Mouse (Mus musculus) left cerebral cortex, postnatal 10 days (tissue): ENCODE results near the gene Gstm2. TPM values are rescaled to one million over a fixed set of nuclear protein-coding genes. Genes with fewer than 3 reads are reported as not detected.
"Not testable (repeated sequence)": the region's sequence is repeated elsewhere in the genome, so short reads cannot be mapped to it uniquely, and the experiment has no call there.

Source experiments
- DNase-seq, 2 experiments: peaks; one replicate each; pipeline ENCODE4 v3.0.0; 2021 to 2022; ENCODE audit warnings: low spot score in 2 of 2, mixed read lengths in 1 of 2; ENCODE audit errors: extremely low spot score in 1 of 2
- intact Hi-C: fragments of 180-260 bp; cut with DNase I; formaldehyde crosslinking; loops from one replicate; pipeline ENCODE4 v1.15.1; 2025
- total RNA-seq, 2 experiments: library from RNA; stranded (reverse); gene quantifications; 2 replicates each; pipeline ENCODE4 v1.2.3; 2021

Gstm2 gene
- total RNA-seq = 1 to 10 TPM; 2.5 to 3.7 TPM

DNA sequence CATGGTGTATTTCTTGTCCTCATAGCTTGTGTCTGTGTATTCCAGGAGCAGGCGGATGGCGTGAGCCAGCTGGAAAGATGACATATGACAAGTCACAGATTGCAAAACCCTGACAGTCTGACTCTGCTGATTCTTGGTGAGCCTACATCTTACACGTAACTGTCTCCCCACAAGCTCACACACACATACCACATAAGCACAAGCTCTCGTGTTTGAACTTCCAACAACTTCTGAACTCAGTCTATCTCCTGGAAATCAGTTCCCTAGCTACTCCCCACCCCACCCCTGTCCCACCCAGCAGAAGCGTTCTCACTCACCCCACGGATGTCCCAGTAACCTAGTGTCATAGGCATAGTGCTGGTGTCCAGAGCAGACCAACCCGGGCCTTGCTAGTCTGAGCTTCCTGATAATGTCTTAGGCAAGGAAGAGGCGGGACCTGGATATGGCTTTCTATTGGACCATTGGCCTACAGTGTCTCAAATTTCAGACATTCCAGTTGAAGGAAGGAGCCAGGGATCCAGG, at the start of gene Gstm2:
TSS of gene Gstm2 (minus strand) at position 413 of the 522 bp plus-strand sequence.
- no peak for DNase-seq
- intact Hi-C loops = no loop called here

DNA sequence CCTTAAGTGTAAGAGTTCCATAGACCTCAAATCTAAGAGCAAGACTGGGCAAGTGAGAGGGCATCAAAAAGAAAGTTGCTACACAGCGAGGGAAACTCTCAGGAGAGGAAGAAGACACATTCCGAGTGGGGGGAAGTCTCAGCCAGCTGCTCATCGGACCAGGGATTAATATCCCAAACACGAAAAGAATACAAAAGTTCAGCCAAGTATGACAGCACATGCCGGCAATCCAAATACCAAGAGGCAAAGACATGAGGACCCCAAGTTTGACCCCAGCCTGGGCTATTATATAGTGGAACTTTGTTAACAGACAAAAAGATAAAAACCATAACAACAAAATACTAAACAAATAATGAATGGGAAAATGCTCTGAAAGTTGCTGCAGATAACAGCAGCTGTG, 46.9 kb upstream of the Gstm2 start:
- intact Hi-C loops = no loop called here

DNA sequence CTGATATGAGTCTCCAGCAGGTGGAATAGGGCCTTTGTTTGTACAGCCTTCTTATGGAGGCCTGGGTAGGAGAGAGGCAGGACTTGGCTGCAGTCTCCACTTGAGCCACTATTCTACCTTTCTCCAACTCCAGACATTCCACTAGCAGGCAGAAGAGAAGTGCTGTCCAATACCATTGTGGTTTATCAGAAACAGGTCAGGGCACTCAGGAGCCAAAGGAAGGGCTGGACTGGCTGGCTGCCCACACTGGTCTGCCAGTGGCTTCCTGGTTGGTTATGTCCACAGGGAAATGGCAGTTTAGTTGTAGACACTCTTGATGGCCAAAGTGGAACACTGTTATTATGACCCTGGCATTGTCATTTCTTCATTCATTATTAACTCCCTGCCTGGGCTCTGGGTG, 45.9 kb upstream of the Gstm2 start:
- intact Hi-C loops = no loop called here

More for the DNA sequence above, 46.9 kb upstream of the Gstm2 start:
- DNase-seq = no peak

DNA sequence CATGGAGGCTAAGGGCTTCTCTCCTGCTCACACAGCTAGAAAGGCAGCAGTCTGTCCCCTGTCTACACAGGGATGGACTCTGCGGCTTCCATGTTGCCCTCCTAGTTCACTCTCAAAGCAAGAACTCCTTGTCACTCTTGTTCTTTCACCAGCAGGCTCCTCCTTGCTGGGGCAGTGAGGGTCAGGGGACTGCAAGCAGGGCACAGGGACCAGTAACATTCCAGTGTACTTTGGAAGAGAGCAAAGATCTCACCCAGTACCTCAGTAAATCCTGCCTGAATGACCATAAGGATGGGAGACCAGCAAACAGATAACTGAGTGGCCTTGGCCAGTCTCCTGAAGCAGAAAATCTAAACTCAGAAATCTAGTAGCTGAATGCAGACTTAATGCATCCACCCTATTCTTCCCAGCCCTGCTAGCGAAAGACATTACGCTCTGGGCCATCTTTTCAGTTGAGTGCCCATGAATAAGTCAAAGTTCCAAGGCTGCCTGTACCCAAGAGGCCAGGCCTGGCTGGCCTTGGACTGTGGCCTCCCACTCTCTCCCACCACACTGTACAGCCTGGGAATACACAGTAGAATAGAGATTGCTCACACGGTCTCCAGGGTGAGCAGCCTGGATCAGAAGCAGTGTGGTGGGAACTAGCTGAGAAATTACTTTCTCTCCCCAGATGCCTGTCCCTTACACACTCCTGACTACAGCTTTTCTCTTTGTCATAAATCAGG, 42.5 kb upstream of the Gstm2 start:
- no peak for DNase-seq
- intact Hi-C loops = no loop called here

More for the DNA sequence above, 45.9 kb upstream of the Gstm2 start:
- no peak for DNase-seq

DNA sequence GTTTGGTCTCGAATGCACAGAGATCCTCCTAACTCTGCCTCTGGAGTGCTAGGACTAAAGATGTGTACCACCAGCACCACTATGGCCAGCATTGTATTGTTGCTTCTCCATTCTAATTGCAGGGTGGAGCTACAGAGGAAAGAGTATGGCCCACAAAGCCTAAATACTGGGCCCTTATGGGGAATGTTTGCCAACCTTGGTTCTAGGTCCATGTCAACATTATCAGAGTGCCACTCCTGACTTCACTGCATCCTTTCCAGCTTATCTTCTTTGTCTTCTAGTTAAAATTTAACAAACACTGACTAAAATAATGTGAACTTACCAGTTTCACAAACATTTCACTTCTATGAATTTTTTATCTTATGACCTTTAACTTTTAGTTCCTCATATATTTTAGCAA, 40.3 kb upstream of the Gstm2 start:
- DNase-seq = no peak
- intact Hi-C loops = no loop called here

DNA sequence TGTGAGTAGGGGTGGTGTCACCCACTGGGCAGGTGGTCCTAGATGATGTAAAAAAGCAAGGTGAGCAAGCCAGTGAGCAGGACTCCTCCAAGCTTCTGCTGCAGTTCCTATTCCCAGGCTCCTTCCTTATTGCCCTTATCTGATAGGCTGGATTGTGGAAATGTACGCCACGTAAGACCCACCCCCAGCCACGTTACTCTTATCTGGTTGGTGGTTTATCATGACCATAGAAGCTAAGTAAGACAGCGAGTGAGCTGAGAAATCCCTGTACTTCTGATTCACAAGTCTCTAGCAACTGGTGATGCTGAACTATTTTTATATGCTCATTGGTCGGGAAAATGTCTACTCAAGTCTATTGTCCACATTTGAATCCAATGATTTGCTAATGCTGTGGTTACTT, 39.8 kb upstream of the Gstm2 start:
- intact Hi-C loops = no loop called here
- DNase-seq = no peak

DNA sequence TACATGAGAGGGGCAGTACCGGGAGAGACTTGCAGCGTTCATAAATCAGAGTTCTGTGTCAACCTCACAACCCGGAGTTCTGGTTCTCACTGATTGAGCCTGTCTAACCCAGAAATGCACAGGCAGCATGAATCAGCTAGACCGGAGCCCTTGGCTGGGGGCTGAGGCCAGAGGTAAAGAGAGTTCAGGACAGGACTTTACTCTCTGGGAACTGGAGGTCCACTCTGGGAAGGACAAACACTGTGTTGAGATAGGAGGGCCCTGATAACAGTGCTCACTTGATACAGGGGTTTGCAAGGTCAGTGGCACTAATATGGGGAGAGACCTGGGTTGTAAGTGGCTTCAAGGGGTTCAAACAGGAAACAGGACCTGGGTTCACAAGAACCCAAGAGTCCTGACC, 39.1 kb upstream of the Gstm2 start:
- intact Hi-C loops = no loop called here
- DNase-seq = no peak

DNA sequence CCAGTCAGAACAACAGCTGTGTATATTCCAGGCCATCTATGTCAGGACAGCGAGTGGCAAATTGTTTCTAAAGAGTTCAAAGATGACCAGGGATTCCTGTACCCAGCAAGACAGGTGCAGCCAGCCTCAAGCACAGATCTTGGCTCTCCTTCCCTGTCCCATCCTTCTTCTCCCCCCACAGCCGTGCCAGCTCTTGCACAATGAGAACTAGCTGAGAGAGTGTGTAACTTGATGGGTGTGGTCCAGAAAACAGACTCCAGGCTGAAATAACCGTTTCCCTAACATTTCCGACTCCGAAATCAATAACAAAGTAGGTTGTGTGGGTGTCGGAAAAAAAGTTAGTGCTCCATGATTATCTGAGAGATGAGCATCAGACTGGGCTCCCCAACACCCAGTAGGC, 36.4 kb upstream of the Gstm2 start:
- no peak for DNase-seq
- intact Hi-C loops = no loop called here

DNA sequence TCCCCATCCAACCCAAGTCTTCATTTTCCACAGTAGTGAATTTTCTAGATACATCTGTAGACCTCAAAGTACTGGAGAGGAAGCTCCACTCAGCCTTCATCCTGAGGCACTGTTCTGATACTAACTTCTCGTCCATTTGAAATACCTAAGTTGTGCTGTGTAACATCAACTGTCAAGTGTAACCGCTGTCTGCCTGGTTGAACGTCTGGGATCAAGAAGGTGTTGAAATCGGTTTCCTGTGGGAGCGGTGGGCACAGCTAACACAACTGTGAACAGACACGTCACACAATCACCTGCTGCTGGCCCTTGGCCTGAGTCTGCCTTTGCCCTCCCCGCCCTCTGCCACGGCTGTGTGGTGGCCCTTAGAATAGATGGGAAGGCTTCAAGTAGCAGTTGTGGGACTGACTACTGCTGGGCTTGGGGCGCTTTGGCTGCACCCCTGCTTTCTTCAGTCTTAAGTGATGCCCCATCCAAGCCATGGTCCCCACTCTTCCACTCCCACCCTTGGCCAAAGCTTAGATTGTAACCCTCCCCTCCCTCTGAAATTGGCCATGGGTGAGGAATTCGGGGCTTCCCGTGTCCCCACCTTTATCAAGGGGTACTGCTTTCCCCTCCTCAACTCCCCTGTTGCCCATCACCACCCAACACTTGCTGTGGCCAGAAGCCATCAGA, 34.2 kb upstream of the Gstm2 start:
- intact Hi-C loops, DNase-seq: not testable (repeated sequence)

DNA sequence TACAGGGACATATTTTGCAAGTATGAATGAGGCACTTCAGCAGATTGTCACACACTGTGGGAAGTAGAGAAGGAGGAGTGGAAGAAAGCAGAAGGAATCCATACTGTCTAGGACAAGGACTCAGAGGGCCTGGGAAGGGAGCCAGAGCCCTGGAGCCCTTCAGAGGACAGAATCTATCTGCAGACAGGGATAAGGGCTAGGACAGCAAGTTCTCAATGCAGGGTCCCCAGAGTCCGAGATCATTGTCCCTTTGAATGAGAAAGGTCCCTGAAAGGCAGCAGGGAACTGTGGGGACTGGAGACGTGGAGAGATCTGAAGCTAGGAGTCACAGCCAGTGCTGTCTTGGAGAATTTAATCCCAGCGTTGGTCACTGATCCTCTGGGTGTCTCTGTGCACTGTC, 33.0 kb upstream of the Gstm2 start:
- not testable (repeated sequence) for DNase-seq
- intact Hi-C loops = loop anchor here (5.0 to 10.0 kb wide), 3 partner anchors 67 to 152 kb away; partner anchors contain the start of gene Gstm7

DNA sequence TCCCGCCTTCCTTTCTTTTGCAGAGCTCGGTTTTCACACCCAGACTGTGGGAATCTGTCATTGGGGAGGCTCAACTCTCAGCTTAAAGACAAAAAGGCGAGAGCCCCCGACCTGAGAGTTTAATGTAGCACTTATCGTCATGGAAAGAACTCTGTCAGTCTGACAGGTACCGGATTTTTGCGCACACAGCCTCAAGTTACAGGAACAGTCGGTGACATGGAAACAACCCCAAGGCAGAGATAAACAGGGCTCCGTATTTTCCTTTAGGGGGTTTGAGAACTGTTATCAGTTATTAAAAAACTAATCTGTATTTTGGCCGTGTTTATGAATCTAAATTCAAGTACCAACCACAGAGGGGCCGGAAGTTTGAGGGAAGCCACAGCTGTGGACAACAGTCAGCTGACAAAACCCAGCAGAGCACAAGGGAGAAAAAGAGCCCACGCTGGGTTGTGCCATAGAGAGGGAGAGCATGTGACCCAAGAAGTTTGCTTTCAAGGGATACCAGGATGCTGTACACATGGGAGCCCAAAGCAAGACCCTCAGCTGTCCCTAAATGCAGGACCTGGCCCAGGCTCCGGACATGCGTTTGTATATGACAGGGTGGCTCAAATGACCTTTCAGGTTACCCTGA, 32.1 kb upstream of the Gstm2 start:
- peak in 1 of 2 experiments; percentile 36 for DNase-seq
- intact Hi-C loops = loop anchor here (5.0 to 10.0 kb wide), 3 partner anchors 66 to 151 kb away; partner anchors contain the start of gene Gstm7

DNA sequence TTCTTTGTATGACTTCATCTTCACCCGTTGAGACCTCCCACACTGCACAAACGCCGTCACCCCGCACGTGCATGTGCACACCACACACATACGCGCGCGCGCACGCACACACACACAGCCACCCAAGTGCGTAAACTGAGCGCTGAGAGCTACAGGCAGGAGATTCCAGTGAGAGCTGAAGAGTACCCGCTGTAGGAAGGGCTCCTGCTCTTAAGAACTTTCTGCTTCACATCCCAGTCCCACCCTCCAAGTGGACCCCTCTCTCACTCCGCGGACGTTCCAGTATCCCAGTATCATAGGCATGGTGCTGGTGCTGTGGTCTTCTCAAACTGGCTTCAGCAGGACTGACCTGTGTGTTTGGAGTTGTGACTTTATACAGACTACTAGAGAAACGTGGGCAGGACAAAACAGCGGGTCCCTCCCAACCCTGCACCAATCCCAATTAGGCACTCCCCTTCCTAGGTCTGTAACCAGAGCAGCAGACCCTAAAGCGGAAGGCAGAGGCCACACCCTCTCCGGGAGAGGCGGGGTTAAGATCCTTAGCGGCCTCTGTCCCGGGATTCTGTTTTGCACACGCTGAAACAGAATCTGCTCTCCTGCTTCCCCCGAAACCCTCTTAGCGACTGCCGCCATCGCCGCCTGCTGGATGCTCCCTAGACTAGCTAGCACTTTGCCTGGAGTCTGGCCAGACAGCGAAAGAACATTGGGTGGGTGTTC, 31.4 kb upstream of the Gstm2 start, which contains the start of gene Gstm1:
TSS of gene Gstm1 (minus strand) at position 501 of the 717 bp plus-strand sequence.
- intact Hi-C loops = loop anchor here (5.0 to 10.0 kb wide), 3 partner anchors 65 to 150 kb away; partner anchors contain the start of gene Gstm7
- DNase-seq = peak; percentile 91 to 97

DNA sequence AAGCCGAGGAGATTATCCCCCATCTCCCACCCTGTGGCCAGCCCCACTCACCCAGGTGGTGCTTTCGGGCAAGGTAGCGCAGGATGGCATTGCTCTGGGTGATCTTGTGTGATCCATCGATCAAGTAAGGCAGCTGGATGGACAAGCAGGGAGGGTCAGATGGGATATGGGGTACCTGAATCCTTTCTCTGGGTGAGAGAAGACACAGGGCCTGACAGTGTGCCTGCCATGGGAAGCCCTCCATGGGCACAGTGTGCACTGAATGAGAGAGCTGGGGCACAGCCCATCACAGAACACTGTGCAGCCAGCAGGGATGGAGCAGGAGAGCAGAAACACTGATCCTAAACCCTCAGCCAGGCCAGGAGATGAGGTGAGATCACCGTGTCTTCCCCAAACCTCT, 30.2 kb upstream of the Gstm2 start:
- intact Hi-C loops = loop anchor here (5.0 to 10.0 kb wide), 3 partner anchors 64 to 149 kb away; partner anchors contain the start of gene Gstm7
- DNase-seq = not testable (repeated sequence)

DNA sequence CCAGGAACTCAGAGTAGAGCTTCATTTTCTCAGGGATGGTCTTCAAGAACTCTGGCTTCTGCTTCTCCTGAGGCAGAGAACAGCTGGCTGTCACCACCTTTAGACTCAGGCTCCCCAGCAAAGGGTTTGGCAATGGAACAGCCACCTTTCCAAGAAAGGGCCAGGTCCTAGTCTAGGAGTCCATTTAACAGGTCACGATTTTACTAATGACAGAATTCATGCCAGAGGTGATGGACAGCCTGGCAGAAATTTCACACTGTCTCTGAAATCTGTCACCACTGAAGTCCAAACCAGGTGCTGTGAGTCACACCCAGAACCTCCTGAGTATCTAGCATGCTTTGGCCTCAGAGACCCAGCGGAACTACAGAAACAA, 28.7 kb upstream of the Gstm2 start:
- DNase-seq = no peak
- intact Hi-C loops = loop anchor here (5.0 to 10.0 kb wide), 3 partner anchors 63 to 148 kb away; partner anchors contain the start of gene Gstm7

DNA sequence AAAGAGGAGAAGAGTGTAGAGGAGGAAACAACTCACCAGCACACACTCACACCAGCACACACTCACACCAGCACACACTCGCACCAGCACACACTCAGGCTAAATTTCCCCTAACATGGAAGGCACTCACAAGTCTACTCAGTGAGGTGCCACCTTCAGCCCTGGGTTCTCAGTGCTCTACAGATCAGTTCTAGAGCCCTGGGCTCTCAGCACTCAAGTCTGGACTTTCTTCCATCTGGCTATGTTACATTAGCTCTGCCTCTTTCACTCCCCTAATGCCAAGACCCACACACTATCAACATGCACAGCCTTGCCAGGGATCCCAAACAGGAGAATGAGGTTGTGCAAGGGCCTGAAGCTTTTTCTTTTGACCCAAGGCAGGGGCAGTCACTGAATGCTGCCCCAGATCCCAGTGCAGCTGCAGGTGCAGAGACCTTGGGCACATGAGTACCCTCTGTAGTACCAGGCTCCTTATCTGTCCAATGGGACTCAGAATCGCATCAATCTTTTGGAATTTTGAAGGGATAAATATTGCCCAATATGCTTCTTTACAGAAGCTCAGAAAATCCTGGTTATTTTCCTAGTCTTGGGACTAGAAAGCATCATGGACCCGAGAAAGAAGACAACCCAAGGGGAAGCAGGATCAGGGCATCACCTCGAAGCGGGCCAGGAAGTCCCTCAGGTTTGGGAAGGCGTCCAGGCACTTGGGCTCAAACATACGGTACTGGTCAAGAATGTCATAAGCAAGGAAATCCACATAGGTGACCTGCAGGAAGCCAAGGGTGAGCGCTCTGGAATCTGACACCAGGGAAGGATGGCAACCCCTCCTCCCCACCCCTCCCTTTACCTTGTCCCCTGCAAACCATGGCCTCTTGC, 28.1 kb upstream of the Gstm2 start:
- intact Hi-C loops = loop anchor here (10.0 kb wide), 1 partner anchor 80 kb away; the partner anchor contains the start of gene Gstm7
- DNase-seq = no peak

DNA sequence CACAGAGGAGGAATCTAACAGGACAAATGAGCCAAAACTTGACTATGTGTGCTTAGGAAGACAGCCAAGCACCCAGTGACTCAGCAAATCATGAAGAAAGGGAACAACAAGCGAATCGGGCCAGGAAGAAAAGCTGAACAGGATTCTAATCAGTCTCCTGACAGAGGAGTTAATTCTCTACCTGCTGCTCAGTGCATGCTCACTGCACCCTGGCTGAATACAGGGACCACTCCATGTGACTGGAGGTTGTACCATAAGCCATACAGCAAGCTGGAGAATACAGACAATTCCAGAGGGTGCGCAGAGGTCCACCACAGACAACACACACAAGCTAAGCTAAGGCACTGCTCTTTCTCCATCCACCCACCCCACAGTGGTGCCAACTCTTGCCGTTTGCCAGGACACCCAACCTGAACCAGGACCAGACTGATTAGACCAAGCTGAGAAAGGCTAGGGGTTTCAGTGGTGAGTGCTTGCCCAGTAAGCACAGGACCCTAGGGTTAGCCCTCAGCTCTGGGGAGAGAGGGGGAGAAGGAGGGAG, 27.1 kb upstream of the Gstm2 start:
- peak; percentile 36 to 55 for DNase-seq
- intact Hi-C loops = loop anchor here (10.0 kb wide), 1 partner anchor 79 kb away; the partner anchor contains the start of gene Gstm7

DNA sequence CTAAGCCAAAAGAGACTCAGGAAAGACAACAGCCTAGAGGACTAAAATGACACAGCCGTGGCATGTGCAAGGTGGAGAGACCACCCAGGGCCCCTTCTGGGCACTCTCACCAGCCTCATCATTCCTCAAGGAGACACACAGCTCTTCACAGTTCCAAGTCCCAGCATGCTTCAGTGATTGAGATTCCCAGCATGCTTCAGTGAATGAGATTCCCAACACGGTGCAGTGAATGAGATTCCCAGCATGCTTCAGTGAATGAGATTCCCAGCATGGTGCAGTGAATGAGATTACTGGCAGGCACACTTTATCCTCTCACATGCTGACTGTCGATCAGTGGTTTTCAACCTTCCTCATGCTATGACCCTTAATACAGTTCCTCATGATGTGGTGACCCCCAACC, 25.3 kb upstream of the Gstm2 start:
- DNase-seq = no peak
- intact Hi-C loops = loop anchor here (10.0 kb wide), 1 partner anchor 77 kb away; the partner anchor contains the start of gene Gstm7
